Mouse (Mus musculus) cerebellum, postnatal 36 days (tissue): Measurements from ENCODE around the gene Zyg11b.

Experiments used
- DNase-seq, 2 experiments: peaks; one replicate each; pipeline ENCODE4 v3.0.0; 2021 to 2022; ENCODE audit warnings: mixed read lengths in 2 of 2

The Zyg11b gene

DNA sequence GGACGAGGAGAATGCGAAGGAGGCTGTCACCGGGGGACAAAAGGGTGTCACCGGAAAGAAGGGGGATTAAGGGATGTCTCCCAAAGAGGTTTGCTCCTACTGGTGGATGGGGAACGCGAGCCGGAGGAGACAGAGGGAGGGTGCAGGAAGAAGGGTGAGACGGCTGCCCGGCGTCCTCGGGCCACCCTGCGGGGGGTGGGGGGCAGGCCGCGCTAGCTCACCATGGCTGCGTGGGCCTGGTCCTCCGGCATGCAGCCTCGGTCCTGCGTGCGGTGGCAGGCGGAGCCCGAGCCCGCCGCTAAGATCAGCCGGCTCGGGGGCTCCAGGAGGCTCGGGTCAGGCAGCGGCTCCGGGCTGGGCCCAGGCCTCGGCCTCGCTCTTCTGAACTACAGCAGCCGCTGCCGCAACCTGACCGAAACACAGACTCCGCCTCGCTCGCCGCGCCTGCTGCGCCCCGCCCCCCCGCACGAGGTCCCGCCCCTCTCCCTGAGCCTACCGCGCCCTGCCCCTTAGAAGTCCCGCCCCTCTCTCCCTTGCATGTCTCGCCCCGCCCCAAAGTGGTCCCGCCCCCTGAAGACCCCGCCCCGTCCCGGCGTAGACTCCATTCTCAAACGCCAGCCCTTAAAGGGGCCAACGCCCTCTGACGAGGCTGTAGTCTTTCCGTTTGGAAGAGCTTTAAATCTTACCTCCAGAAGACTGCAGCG, at the start of gene Zyg11b:
Gene Zyg11b (minus strand): TSS at position 427 of the 704 bp plus-strand sequence.
- peak; percentile 83 to 88 for DNase-seq

DNA sequence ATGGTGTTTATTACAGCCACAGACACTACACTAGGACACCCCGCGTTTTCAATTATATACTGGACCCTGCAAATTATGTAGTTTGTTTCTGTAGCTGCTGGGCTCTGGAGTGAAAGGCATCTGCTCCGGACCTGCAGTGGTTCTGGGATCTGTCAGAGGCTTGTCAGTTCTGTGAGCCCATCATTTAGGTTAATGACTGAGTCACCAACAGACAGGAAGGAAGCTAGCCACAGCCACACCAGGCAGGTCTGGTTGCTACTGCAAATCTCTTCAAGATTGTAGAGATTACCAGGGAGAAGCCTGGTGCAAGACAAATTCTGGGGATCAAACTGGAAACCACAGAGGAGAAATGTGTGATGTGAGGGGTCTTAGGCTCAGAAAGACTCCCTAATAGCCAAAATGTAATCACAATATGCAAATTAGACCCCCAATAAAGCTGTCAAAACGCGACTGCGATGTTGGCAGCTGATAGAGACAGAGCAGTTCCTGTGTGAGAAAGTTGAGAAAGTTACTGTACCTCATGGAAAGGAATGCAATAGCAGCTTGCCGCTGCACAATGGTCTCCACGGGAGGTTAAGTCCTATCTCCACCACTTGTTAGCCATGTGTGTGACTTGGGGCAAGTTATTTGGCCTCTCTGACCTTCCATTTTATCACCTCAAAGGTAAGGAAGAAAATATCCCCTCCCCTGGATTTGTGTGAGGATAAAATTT, 49.1 kb upstream of the Zyg11b start:
- no peak for DNase-seq

DNA sequence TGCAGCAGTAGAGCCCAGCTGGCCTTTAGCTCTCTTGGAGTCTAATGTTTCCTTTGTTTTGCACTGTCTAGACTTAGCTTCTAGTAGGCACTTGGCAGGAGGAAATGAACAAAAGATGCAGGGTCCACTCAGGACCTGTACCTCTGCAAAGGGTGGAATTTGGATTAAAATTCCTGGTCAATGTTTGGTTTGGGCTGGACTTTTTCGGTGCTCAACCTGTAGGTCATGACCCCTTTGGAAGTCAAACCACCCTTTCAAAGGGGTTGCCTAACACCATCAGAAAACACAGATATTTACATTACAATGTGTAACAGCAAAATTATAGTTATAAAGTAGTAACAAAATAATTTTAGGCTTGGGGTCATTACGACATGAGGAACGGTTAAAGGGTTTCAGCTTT, 48.2 kb upstream of the Zyg11b start:
- DNase-seq, result no peak

DNA sequence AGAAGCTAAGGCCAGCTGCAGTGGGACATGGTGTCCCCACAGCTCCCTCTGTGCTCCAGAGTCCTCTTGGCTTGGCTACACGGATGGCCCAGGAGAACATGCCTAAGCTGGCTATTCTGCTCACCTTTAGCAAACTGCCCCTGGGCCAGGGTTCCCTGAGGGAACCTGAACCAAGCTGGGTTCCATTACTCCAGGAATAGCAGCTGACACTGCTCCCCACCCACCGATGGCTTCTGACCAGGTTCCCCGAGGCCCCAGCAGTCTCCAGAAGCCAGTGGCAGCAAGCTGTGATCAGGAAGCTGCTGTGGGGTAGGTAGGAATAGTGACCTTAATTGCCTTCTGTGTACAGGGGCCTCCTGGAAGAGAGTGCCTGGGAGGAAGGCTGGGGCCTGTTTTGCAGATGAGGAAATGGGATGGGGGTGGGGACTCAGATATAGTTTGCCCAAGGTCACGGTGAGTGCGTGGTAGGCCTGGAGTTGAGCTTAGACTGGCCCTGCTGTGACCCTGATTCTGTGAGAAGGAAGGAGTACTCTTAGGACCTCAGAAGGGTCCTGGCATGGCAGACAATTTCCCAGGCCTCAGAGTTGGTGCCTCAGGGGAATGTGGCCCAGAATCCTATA, 47.5 kb upstream of the Zyg11b start:
- no peak for DNase-seq

DNA sequence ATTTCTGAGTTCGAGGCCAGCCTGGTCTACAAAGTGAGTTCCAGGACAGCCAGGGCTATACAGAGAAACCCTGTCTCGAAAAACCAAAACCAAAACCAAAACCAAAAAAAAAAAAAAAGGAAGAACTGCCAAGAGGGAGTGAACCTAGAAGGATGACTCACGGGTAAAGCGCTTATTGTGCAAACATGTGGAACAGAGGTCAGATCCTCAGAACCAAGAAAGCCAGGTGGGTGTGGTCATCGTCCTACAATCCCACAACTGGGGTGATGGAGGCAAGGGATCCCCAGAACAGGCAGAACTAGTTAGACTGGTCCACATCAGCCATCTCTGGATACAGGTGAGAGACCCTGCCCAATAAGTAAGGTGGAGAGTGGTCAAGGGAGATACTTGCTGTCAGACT, 46.2 kb upstream of the Zyg11b start:
- DNase-seq, result no peak

DNA sequence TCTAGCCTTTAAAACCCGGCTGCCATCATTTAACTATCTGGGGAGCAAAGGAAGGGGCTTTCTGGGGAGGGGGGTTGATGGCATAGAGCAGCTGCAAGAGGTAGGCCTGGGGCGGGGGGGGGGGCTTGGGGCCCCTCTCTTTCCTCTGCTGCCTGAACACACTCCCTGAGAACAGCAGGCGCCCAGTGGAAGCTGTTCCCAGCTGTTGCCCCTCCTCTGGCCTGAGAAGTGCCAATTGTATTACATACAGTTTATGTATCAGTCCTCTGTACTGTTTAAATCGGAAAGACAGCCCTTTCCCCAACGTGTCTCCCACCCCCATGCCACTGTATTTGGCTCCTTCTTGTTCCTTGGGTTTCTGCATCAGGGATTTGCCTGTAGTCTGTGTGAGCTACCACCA, 44.9 kb upstream of the Zyg11b start:
- DNase-seq, result no peak

DNA sequence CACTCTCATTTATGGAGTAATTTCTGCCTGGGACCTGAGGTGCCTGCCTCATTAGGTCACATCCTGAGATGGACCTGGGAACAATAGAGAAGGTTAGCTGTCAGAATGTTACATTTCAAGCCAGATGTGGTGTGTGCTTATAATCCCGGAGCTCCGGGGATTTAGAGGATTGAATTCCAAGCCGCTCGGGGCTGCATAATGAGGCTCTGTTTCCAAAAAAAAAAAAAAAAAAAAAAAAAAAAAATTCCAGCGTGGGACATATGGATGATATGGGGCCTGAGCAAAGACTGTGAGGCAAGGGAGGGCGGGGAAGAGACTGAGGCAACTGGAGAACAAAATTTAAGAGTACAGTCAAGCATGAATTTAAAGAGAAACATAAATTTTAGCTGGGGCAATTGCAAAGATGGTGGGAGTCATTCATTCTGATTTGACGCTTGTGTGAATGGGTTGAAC, 43.8 kb upstream of the Zyg11b start:
- no peak for DNase-seq

DNA sequence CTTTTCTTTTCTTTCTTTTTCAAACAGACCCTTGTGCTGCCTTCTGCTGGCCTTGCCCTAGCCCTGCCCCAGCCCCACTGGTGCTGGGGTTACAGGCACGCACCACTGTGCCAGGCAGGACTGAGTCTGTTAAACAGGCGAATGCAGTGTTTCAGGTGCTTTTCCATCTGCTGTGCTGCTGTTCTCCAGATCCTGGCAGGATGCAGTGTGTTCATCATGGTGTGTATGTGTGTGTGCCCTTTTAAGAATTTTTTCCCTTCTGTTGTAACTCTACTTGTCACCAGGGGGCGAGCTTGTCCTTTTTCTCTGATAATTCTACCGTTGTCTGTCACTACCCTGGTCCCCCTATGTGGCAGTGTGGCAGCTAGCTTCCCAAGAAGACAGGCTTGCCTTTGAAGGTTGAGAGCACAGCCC, 38.4 kb upstream of the Zyg11b start:
- peak; percentile 64 to 84 for DNase-seq

DNA sequence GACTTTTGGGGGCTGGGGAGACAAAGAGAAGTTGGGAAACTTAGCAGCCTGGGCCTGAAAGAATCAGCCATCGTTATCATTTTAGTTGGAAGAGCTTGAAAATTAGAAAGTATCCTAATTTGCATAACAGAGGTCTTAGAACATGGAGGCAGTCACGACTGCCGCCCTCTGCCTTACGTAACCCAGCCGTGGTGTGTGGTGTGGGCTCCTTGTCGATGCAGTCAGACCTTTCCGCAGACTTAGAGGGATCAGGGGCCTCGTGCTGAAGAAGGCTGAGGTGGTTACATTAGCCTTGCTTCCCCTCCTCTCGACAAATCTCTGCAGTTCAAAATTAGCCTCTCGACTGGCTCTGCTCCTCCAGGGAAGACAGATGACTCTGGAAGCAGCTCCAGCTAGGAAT, 37.9 kb upstream of the Zyg11b start:
- peak in 1 of 2 experiments; percentile 13 for DNase-seq

DNA sequence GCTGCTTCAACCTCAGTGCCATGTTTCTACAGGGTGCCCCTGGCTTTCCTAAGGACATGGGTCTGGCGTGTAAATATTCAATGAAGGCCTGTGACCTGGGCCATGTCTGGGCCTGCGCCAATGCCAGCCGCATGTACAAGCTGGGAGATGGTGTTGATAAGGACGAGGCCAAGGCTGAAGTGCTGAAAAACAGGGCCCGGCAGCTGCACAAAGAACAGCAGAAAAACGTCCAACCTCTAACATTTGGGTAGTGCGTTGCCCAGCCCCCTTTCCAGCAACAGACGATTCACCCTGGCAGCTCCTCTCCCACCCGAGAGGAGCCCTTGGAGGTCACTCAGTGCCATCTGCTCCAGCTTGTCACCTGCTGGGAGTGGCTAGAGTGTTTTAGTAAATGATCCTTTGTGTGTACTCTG, 37.4 kb upstream of the Zyg11b start:
- peak; percentile 39 to 43 for DNase-seq

DNA sequence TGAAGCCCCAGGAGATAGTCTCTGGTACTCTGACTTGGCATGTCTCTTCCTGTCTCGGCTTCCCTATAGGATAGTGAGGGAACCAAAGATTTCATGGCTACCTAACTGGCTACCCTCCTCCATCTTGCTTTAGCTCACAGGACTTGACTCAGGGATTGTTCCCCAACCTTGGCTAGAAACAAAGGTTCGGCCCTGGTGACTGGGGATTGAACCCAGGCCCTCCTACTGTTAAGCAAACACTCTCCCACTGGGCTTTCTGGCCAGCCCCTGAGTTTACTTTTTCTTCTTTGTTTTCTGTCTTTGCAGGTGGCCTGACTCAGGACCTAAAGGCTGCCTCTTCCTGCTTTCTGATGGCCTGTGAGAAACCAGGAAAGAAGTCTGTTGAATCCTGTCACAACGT, 36.9 kb upstream of the Zyg11b start:
- no peak for DNase-seq

DNA sequence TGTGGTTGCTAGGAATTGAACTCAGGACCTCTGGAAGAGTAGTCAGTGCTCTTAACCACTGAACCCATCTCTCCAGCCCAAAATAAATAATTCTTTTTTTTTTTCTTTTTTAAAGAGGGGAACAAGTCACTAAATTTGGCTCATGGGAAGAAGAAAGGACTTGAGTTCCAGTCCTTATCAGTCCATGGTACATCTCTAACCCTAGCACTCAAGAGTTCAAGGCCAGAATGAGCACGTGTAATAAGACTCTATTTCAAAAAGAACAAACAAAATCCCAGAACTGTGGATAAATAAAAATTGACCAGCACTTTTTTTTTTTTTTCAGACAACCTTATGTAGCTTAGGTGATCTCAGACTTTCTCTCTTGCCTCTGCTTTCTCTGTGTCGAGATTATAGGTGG, 35.9 kb upstream of the Zyg11b start:
- DNase-seq, result no peak

DNA sequence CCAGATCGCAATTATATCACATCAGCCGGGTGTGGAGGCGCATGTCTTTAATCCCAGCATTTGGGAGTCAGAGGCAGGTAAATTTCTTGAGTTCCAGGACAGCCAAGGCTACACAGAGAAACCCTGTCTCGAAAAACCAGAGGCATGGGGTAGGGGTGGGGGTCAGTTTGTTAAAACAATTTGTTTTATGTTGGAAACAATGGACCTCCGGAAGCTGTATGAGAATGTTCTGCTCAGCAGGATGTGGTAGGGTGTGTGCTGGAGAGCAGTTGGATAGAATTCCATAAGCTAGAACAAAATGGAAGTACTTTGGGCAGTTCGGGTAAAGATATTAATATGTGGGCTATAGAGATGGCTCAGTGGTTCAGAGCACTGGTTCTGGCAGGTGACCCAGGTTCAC, 34.5 kb upstream of the Zyg11b start:
- no peak for DNase-seq

DNA sequence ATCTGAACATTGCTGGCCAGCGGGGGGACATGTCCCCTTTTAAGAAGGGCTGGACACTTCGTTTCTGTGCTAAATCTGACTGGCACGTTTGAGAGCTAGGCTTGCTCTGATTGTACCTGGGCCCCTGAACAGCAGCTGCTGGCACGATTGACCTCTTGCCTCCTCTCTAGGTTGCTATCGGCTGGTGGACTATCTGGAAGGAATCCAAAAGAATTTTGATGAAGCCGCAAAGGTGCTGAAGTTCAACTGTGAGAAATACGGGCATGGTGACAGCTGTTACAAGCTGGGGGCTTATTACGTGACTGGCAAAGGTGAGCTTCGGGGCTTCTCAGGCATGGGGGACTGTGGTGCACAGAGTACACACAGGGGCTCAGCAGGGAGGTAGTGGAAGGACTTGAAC, 31.1 kb upstream of the Zyg11b start:
- no peak for DNase-seq

DNA sequence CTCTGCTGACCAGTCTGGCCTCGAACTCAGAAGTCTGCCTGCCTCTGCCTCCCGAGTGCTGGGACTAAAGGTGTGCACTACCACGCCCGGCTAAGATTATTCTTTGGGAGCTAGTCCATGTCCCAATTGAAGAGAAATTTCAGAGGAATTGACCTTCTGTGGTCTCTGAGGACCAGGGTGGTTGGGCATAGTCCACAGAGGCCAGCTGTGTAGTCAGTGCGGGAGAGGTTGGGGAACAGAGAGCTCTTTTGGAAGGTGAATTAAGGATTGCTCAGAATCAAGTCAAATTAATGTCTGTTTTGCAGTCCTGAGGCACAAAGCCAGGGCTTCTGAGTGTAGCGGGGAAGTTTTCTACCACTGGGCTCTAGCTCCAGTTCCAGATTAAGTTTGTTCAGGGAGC, 28.9 kb upstream of the Zyg11b start:
- no peak for DNase-seq

DNA sequence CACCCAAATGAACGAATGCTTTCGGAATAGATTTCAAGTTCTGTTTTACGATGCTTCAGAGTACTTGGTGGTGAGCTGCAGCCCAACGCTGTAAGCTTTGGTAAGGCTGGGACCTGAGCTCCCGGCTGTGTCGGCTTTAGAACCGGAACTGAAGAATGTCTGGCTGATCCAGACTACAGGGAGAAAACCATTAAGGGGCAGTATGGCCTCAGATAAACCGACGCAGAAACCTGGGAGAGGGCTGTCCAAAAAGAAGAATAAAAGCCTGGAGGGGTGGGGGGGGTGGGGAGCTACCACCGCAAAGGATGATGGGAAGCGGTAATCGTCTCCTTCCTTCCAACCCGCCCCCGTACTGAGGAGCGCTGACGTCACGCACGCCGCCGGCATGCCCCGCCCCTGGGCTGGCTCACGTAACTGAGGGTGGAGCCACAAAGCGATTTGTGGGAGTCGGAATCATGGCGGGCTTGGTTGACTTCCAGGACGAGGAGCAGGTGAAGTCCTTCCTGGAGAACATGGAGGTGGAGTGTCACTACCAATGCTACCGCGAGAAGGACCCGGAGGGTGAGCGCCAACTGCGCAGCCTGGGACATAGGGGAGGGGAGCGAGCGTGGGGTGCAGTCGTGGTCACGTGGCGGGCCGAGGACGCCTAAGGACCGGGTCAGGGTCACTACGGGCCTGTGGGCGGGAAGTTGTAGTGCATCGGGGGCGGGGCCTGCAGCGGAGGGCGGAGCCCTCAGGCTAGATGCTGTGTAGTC, 27.0 kb upstream of the Zyg11b start, which contains the start of gene Coa7:
Gene Coa7 (plus strand): TSS at position 411 of the 755 bp plus-strand sequence.
- peak; percentile 97 to 98 for DNase-seq

DNA sequence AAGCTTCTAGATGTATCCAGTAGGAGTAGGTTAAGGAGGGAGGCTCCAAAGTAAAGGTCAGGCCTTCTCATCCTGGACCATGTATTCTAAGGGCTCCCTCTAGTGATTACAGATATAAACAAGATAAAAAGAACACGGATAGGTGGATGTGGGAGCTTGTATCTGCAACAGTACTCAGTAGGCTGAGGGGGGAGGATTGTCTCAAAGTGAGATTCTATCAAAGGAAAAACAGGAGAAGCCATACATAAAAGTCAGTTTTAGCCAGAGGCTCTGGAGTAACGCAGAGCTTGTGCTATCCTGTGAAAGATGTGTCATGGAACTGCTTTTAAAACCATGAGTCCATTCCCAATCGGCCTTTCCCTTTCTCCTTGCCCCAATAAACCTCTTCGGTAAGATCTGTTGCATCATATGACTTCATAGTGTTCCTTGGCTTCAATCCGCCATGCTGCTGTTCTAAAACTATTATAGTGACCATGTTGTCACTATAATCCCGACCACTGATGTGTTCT, 26.2 kb upstream of the Zyg11b start:
- peak in 1 of 2 experiments; percentile 50 for DNase-seq

DNA sequence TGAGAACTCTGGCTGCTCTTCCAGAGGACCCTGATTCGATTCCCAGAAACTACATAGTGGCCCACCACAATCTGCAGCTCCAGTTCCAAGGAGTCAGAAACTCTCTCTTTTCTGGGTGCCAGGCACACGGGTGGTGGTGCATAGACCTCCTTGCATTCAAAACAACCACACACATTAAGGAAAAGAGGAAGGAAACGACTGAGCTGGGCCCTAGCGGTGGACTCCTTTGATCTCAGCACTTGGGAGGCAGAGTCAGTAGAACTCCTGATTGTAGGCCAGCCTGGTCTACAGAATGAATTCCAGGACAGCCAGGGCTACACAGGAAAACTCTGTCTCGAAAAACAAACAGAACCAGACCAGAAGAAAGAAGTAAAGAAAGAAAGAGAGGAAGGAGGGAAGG, 22.7 kb upstream of the Zyg11b start:
- DNase-seq, result no peak

DNA sequence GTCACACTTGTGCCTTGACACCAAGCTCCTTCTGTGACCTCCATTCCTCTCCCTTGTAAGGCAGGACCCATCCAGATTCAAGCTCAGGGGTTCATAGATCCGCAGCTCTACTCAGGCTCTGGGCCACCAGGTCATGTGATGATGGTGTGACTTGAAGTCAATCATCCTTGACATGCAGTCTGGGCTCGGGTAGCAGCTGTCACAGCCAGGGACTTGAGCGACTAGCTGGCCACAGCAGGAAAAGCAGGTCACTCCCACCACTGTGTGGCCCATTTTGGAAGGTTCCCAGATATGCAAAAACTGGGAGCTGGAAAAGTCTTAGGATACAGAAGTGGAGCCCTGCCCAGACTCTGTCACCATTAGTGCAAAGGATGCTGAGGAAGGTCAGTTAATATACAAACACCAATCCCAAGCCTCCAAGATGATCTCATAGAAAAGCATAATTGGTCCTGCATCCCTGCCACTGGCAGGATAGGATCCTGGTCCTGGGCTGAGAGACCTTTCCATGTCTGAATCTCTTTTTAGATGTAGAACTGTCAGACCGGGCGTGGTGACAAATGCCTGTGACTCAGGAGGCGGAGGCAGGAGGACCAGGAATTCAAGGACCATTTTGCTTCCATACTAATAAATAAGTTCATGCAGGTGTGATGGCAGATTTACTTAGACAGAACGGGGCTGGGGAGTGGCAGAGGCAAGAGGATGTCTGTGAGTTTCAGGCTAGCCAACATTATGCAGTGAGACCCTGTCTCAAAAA, 19.9 kb upstream of the Zyg11b start:
- DNase-seq, result no peak

DNA sequence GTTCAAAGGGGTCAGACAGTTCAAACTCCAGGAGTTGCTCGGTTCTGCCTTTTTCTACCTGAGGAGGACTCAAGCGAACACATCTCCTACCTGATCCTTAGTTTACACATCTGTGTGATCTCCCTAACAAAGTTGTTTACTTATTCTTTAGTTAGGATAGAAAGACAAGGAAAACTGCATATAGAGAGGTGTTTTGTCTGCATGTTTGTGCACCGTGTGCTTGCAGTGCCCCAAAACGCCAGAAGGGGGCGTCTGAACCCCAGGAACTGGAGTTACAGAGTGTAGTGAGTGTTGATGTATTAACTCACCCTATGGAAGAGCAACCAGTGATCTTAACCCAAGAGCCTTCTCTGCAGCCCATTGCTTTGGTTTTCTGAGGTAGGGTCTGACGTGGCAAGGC, 18.9 kb upstream of the Zyg11b start:
- no peak for DNase-seq

DNA sequence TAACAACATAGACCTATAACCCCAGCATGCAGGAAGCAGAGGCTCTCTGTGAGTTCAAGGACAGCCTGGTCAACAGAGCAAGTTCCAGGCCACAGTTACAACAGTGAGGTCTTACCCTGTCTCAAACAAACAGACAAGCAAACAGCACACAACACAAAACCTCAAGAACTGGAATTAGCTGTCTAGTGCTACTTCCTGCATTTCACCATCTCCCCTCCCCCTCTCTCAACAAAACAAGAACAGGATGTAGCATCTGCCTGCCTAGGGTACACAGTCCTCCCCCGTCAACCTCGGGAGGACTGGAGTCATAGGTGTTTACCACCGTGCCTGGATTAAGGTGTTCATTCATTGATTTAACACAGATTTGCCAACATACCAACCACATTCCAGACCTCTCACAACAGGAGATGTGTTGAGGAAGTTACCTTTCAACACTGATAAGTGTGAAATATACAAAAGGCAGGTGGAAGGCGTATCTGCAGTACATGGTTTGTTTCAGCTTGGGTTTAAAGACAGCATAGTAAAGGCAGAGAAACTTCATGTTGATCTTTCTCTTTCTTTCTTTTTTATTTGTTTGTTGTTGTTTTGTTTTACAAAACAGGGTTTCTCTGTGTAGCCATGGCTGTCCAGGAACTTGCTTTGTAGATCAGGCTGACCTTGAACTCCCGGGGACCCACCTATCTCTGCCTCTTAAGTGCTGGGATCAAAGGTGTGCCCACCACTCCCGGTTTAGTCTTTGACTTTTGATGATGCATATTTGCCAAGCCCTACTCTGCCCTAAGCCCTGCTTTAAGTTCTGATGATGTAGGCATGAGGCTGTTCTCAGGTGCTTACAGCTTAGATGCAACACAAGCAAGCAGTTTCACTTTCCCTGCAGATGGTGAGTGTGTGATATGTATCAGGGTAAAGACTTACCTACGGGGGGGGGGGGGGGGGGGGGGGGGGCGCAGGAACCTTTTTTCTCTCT, 18.0 kb upstream of the Zyg11b start:
- no peak for DNase-seq
